Mouse (Mus musculus) hindbrain, embryonic 15.5 days (tissue): ENCODE results near the gene Jup. TPM values are rescaled to one million over a fixed set of nuclear protein-coding genes. Genes with fewer than 3 reads are reported as not detected.
"Not testable (repeated sequence)": the region's sequence is repeated elsewhere in the genome, so short reads cannot be mapped to it uniquely, and the experiment has no call there.

Experiments used
- ATAC-seq: fragments of 200-750 bp; cut with Nextera tagmentation; 2 replicates; pipeline ENCODE4 v1.8.0; 2017; ENCODE audit warnings: low read depth, moderate number of reproducible peaks, moderate TSS enrichment; ENCODE audit not compliant: low FRiP score
- H3K27ac ChIP-seq: fragments of 300-500 bp; sonication (generic); replicated peaks from 2 replicates; pipeline ENCODE4 v1.5.1; 2015; ENCODE audit warnings: mild to moderate bottlenecking, inconsistent platforms
- H3K27me3 ChIP-seq: fragments of 300-500 bp; sonication (generic); 2 replicates; pipeline ENCODE4 v1.6.1; 2015; ENCODE audit warnings: control low read depth, inconsistent platforms
- H3K36me3 ChIP-seq: fragments of 300-500 bp; sonication (generic); 2 replicates; pipeline ENCODE4 v1.6.1; 2015; ENCODE audit warnings: control low read depth, inconsistent platforms
- H3K4me1 ChIP-seq: fragments of 300-500 bp; sonication (generic); replicated peaks from 2 replicates; pipeline ENCODE4 v1.6.1; 2015; ENCODE audit warnings: control low read depth, inconsistent platforms
- H3K4me2 ChIP-seq: fragments of 300-500 bp; sonication (generic); 2 replicates; pipeline ENCODE4 v1.6.1; 2015; ENCODE audit warnings: moderate library complexity, mild to moderate bottlenecking, inconsistent platforms
- H3K4me3 ChIP-seq: fragments of 300-500 bp; sonication (generic); 2 replicates; pipeline ENCODE4 v1.5.1; 2015; ENCODE audit warnings: mild to moderate bottlenecking, inconsistent platforms
- H3K9ac ChIP-seq: fragments of 300-500 bp; sonication (generic); 2 replicates; pipeline ENCODE4 v1.6.1; 2015; ENCODE audit warnings: inconsistent platforms
- H3K9me3 ChIP-seq: fragments of 300-500 bp; sonication (generic); 2 replicates; pipeline ENCODE4 v1.6.1; 2016; ENCODE audit warnings: control low read depth, inconsistent platforms
- WGBS: fragments of 180-500 bp; shearing (Covaris S2); methylation state at CpG from one replicate; pipeline ENCODE4 v1.1.7; 2015; 5-methylcytosine and 5-hydroxymethylcytosine counted together
- microRNA-seq: library from miRNA; unstranded; fragments of <30 nt; microRNA quantifications from one replicate; pipeline ENCODE4, GENCODE M21; 2016
- polyA plus RNA-seq: library from polyadenylated mRNA; unstranded; fragments of >200 nt; fragmentation: Nextera tagmentation; extraction: Ambion mirVana; gene quantifications from 2 replicates; pipeline ENCODE4 v1.2.1, GENCODE M21; 2015

Gene Jup
- polyA plus RNA-seq, 1 experiment from 2014 or later: 78.1 TPM

DNA sequence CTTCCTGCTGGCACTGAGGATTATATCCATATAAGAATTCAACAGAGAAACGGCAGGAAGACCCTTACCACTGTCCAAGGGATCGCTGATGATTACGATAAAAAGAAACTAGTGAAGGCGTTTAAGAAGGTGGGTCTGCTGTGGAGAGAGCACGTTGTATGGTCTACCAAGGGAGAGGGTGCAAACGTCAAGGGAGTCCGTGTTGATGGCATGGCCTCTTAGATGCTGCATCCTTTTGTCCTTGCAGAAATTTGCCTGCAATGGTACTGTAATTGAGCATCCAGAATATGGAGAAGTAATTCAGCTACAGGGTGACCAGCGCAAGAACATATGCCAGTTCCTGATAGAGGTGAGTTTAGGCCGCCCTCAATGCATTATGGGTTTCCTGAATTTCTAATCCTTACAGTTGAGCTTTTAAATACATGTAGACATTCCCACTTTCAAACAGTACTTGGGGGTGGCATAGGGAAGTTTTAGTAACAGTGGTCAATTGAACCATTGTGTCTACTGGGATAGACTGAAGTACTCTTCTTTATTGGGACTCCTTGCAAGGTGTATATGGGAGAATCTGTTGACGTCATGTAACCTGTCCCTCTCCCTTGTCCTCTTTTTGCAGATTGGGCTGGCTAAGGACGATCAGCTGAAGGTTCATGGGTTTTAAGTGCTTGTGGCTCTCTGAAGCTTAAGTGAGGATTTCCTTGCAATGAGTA lies 76.7 kb downstream of the Jup start:
- WGBS: 21% methylated on average over 11 of the region's 11 CpGs
- Histone ChIP-seq H3K36me3 (peaks cover 19% of the 10 kb centered on the region), H3K27ac (peak overlapping the region; percentile 100), H3K4me2 (peak overlapping the region; percentile 68), H3K4me3 (peak overlapping the region; percentile 90), H3K9ac (peak overlapping the region; percentile 99), H3K4me1 (peaks cover 19% of the 10 kb centered on the region)
- not testable (repeated sequence) for H3K27me3 ChIP-seq, H3K9me3 ChIP-seq, ATAC-seq

DNA sequence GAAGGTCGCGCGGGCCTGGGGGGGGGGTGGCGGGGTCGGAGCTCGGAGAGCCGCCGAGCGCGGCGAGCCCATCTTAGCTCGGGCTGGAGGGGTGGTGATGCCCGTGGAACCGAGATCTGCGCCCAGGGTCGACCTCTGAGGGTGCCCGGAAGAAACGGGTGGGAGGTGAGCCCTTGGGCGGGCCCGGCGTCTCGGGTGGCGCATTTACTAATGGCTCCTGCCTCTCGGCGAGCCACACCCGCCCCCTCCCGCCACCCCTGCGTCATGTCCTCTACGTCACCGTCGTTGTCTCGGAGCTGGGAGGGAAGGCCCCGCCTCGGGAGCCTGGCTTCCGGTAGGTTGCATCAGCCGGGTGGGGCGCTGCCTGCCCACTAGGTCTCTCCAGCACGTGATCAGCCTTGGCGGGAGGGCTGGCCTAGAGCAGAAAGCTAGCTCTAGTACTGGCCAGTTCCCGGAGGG lies 77.4 kb downstream of the Jup start:
- Histone ChIP-seq H3K4me1 (peaks cover 19% of the 10 kb centered on the region), H3K9me3 (no peaks in the 10 kb centered on the region), H3K4me3 (peak overlapping the region; percentile 90), H3K9ac (peak overlapping the region; percentile 99), H3K4me2 (peak overlapping the region; percentile 68), H3K27ac (peak overlapping the region; percentile 100), H3K36me3 (peaks cover 19% of the 10 kb centered on the region), H3K27me3 (no peaks in the 10 kb centered on the region)
- peak; percentile 85 for ATAC-seq
- WGBS: under 1% methylated on average over 40 of the region's 40 CpGs

DNA sequence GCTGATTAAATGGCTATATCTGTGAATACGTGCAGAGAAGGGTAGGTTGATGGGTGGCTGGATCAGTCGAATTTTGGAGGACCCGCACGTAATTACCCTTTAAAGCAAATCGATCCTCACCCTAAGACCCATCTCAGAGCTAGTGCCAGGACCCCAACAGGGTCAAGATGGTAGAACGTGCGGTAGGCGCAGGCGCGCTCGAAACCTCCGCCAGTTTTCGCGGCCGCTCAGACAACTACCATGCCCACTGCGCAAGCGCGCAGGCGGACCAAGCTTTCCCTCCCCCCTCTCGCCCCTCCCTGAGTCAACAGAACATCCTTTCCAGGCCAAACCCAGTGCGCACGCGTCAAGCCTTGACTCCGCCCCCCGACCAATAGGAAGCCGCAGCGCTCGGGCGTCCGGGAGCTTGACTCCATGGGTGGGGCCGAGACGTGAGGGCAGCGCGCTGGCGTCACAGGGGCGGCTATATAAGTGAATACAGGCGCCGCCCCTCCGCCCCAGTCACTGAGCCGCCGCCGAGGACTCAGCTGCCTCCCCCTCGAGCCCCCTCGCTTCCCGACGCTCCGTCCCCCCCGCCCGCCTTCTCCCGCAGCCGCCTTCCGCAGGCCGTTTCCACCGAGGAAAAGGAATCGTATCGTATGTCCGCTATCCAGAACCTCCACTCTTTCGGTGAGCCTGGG lies 77.9 kb downstream of the Jup start, which contains the start of gene Eif1:
TSS of gene Eif1 (plus strand) at position 394 of the 680 bp plus-strand sequence.
- Histone ChIP-seq H3K4me2 (peak within 1 kb of the TSS; percentile 79), H3K27me3 (no peaks in the 10 kb centered on the region)
- under 1% methylated on average over 52 of the region's 58 CpGs for WGBS

More for the DNA sequence above, 77.9 kb downstream of the Jup start, which contains the start of gene Eif1:
- ATAC-seq: peak; percentile 91
- peak within 1 kb of the TSS; percentile 90 for H3K4me3 ChIP-seq
- H3K36me3 ChIP-seq: peaks cover 19% of the 10 kb centered on the region
- no peaks in the 10 kb centered on the region for H3K9me3 ChIP-seq
- peak within 1 kb of the TSS; percentile 100 for H3K27ac ChIP-seq
- H3K9ac ChIP-seq: peak within 1 kb of the TSS; percentile 99
- H3K4me1 ChIP-seq: peaks cover 19% of the 10 kb centered on the region

Small RNA genes lying within 50 kb of the gene (microRNA-seq; reads per million reads assigned to microRNA genes)
- gene Gm27374: not detected

Other genes starting within 250 kb of the Jup start
- 2.0 and 2.4 TPM in 2 replicates for gene Krt19, start 249.1 kb downstream of the Jup start, polyA plus RNA-seq
- not detected in 2 replicates for gene Krt9, start 204.5 kb downstream of the Jup start, polyA plus RNA-seq
- 0.24 and 0.40 TPM in 2 replicates for gene Krt14, start 190.2 kb downstream of the Jup start, polyA plus RNA-seq
- gene Krt16, start 148.9 kb downstream of the Jup start, polyA plus RNA-seq: not detected in 2 replicates
- gene Krt17, start 136.7 kb downstream of the Jup start, polyA plus RNA-seq: 0.18 and 0.39 TPM in 2 replicates
- not detected in 2 replicates for gene Krt42, start 127.9 kb downstream of the Jup start, polyA plus RNA-seq
- gene Eif1, start 77.9 kb downstream of the Jup start, polyA plus RNA-seq: 1,215 and 1,231 TPM in 2 replicates
- 0.38 TPM in 1 of 2 replicates, not detected in the other for gene Gast, start 63.4 kb downstream of the Jup start, polyA plus RNA-seq
- 253 and 256 TPM in 2 replicates for gene Hap1, start 41.6 kb downstream of the Jup start, polyA plus RNA-seq
- 21.2 and 25.5 TPM in 2 replicates for gene P3h4, start 17.1 kb upstream of the Jup start, polyA plus RNA-seq
- 26.6 and 27.1 TPM in 2 replicates for gene Fkbp10, start 17.9 kb upstream of the Jup start, polyA plus RNA-seq
- 112 and 114 TPM in 2 replicates for gene Nt5c3b, start 44.0 kb upstream of the Jup start, polyA plus RNA-seq
- 0.77 and 1.0 TPM in 2 replicates for gene Klhl10, start 44.2 kb upstream of the Jup start, polyA plus RNA-seq
- 9.8 and 11.1 TPM in 2 replicates for gene Klhl11, start 75.0 kb upstream of the Jup start, polyA plus RNA-seq
- 228 and 230 TPM in 2 replicates for gene Acly, start 130.2 kb upstream of the Jup start, polyA plus RNA-seq
- gene Ttc25, start 147.8 kb upstream of the Jup start, polyA plus RNA-seq: 2.6 and 2.7 TPM in 2 replicates
- 60.1 and 61.3 TPM in 2 replicates for gene Cnp, start 177.1 kb upstream of the Jup start, polyA plus RNA-seq
- 96.2 and 104 TPM in 2 replicates for gene Nkiras2, start 221.5 kb upstream of the Jup start, polyA plus RNA-seq
- gene Dnajc7, start 222.4 kb upstream of the Jup start, polyA plus RNA-seq: 278 and 296 TPM in 2 replicates